Mouse (Mus musculus) megakaryocyte, embryonic 14.5 days (primary cell): Measurements from ENCODE around the gene Gm20388.

ENCODE experiments used
- FLI1 ChIP-seq: IDR thresholded peaks from 2 replicates; pipeline ENCODE4 v1.6.1; 2012; ENCODE audit warnings: low read length, inconsistent platforms, mixed read lengths
- GATA1 ChIP-seq: IDR thresholded peaks from 3 replicates; pipeline ENCODE4 v1.6.1; 2012; ENCODE audit warnings: mixed read lengths, low read length, inconsistent platforms, borderline replicate concordance

- TF ChIP-seq GATA1 (no peak), FLI1 (no peak)
These were observed 530.1 kb downstream of the Gm20388 start for GRCm38 (mm10) chr8:120440739-120441138.
